In genomic region chr14:72709091-72709709, GRCm38 (mm10) we compare ENCODE assay signal across 8 mouse cellular contexts. TPM values are rescaled to one million over a fixed set of nuclear protein-coding genes. Genes with fewer than 3 reads are reported as not detected.
A peak's percentile ranks its signal among the peaks of the same experiment; 100 is the strongest.
DNase-seq lines count a peak whose midpoint lies in the region; ATAC-seq and TF ChIP-seq lines count a peak whose summit lies in the region.

No protein-coding gene starts in this region.

- H3K27me3 ChIP-seq in erythroblast, embryonic 14.5 days (ENCODE audit: control insufficient read depth) = peaks cover 52% of the 10 kb centered on the region
- H3K27me3 ChIP-seq in limb, embryonic 10.5 days (ENCODE audit: low read depth, poor library complexity, severe bottlenecking) = peaks cover 38% of the 10 kb centered on the region
- no peaks in the 10 kb centered on the region; the same call in 1 of the 2 replicates for H3K27me3 ChIP-seq in midbrain, embryonic 11.5 days (ENCODE audit: control insufficient read depth, insufficient read depth, low read length)
- no peaks in the 10 kb centered on the region for H3K27me3 ChIP-seq in stomach, postnatal 0 days (ENCODE audit: control insufficient read depth, insufficient read depth, low read length)

- ATAC-seq in erythroblast, adult 5-6 weeks (replicated peaks; ENCODE audit: low FRiP score, poor library complexity, severe bottlenecking) = no peak
- ATAC-seq in midbrain, embryonic 11.5 days (ENCODE audit: low FRiP score) = no peak; the same call in 1 of the 2 replicates
- ATAC-seq in stomach, postnatal 0 days (ENCODE audit: low FRiP score, low TSS enrichment) = peak; percentile 92

- no peaks in the 10 kb centered on the region for H3K36me3 ChIP-seq in erythroblast, embryonic 14.5 days (ENCODE audit: control insufficient read depth)
- no peaks in the 10 kb centered on the region for H3K36me3 ChIP-seq in limb, embryonic 10.5 days
- H3K36me3 ChIP-seq in midbrain, embryonic 11.5 days (ENCODE audit: control insufficient read depth, insufficient read depth, low read length) = no peaks in the 10 kb centered on the region
- no peaks in the 10 kb centered on the region for H3K36me3 ChIP-seq in stomach, postnatal 0 days (ENCODE audit: control insufficient read depth, insufficient read depth, low read length)

- peak; percentile 35; the same call in 1 of the 2 replicates for TF ChIP-seq CTCF in stomach, postnatal 0 days (IDR thresholded peaks at IDR 0.05; ENCODE audit: low read depth)

- peaks cover 22% of the 10 kb centered on the region for H3K4me1 ChIP-seq in erythroblast, embryonic 14.5 days (ENCODE audit: control insufficient read depth)
- H3K4me1 ChIP-seq in limb, embryonic 10.5 days = peaks cover 12% of the 10 kb centered on the region
- peaks cover 4% of the 10 kb centered on the region; the same call in 1 of the 2 replicates for H3K4me1 ChIP-seq in midbrain, embryonic 11.5 days (ENCODE audit: control insufficient read depth, insufficient read depth, low read length)
- H3K4me1 ChIP-seq in stomach, postnatal 0 days (replicated peaks; ENCODE audit: control insufficient read depth, insufficient read depth) = no peaks in the 10 kb centered on the region

- TF ChIP-seq EP300 in stomach, postnatal 0 days (optimal IDR thresholded peaks at IDR 0.05) = no peak

- H3K27ac ChIP-seq in limb, embryonic 10.5 days = peak overlapping the region; percentile 92
- peak overlapping the region; percentile 48 for H3K27ac ChIP-seq in midbrain, embryonic 11.5 days (ENCODE audit: low read depth, low read length)
- peak overlapping the region; percentile 92 for H3K27ac ChIP-seq in stomach, postnatal 0 days (replicated peaks)

- H3K4me2 ChIP-seq in midbrain, embryonic 11.5 days = peak overlapping the region; percentile 82
- H3K4me2 ChIP-seq in stomach, postnatal 0 days (replicated peaks; ENCODE audit: low read depth) = peak overlapping the region; percentile 82

- H3K4me3 ChIP-seq in erythroblast, embryonic 14.5 days (replicated peaks) = peak overlapping the region; percentile 86
- H3K4me3 ChIP-seq in limb, embryonic 10.5 days = peak overlapping the region; percentile 87
- peak overlapping the region; percentile 83 for H3K4me3 ChIP-seq in midbrain, embryonic 11.5 days (ENCODE audit: low read depth, low read length)
- H3K4me3 ChIP-seq in stomach, postnatal 0 days (ENCODE audit: low read depth, low read length) = peak overlapping the region; percentile 57

- H3K9ac ChIP-seq in midbrain, embryonic 11.5 days (ENCODE audit: low read length) = peak overlapping the region; percentile 90
- peak overlapping the region; percentile 77 for H3K9ac ChIP-seq in stomach, postnatal 0 days (ENCODE audit: low read length)

- WGBS in limb, embryonic 10.5 days = under 1% methylated on average over 70 of the region's 70 CpGs
- under 1% methylated on average over 69 of the region's 70 CpGs for WGBS in midbrain, embryonic 11.5 days
- WGBS in stomach, postnatal 0 days = under 1% methylated on average over 42 of the region's 70 CpGs

- DNase-seq in A20 (ENCODE audit: low read depth, low spot score) = peak; percentile 80
- DNase-seq in adrenal gland, postnatal 36 days = peak; percentile 63 to 80
- peak; percentile 21 to 45 for DNase-seq in frontal cortex, postnatal 36 days (ENCODE audit: low spot score in 2 of 2)
- DNase-seq in limb, embryonic 10.5 days (ENCODE audit: low spot score) = no peak
- DNase-seq in midbrain, embryonic 11.5 days (ENCODE audit: low spot score, missing footprints) = no peak
- DNase-seq in stomach, postnatal 0 days (ENCODE audit: low spot score) = peak; percentile 85

- no peaks in the 10 kb centered on the region for H3K9me3 ChIP-seq in erythroblast, embryonic 14.5 days (ENCODE audit: control insufficient read depth, low read length)
- no peaks in the 10 kb centered on the region for H3K9me3 ChIP-seq in limb, embryonic 10.5 days (replicated peaks)
- H3K9me3 ChIP-seq in midbrain, embryonic 11.5 days (ENCODE audit: control insufficient read depth, low read length) = no peaks in the 10 kb centered on the region
- H3K9me3 ChIP-seq in stomach, postnatal 0 days (ENCODE audit: control insufficient read depth, low read length) = no peaks in the 10 kb centered on the region

RNA-seq across cellular contexts. Expression of gene Fndc3a, which starts 0.6 kb away (rescaled TPM):
- 0.07 and 0.08 TPM in 2 replicates for polyA plus RNA-seq in erythroblast, embryonic 14.5 days (2012)
- 4.4 and 10.7 TPM in 2 replicates for total RNA-seq in erythroblast, adult 5-6 weeks (2015; ENCODE audit: low replicate concordance)
- 7.8 and 8.9 TPM in 2 replicates for total RNA-seq in erythroblast, adult 5-6 weeks (2017; ENCODE audit: low replicate concordance)
- 10 to 100 TPM; 62.6 to 78.5 TPM for total RNA-seq in adrenal gland, postnatal 36 days (2021)
- polyA plus RNA-seq in limb, embryonic 10.5 days (2016; fragmentation: Nextera tagmentation; extraction: Ambion mirVana) = 34.3 and 38.2 TPM in 2 replicates
- 38.9 and 41.2 TPM in 2 replicates for polyA plus RNA-seq in midbrain, embryonic 11.5 days (2014; fragmentation: Nextera tagmentation; extraction: Ambion mirVana)
- 17.9 and 25.0 TPM in 2 replicates for polyA plus RNA-seq in stomach, postnatal 0 days (2015; fragmentation: Nextera tagmentation; extraction: Ambion mirVana)

Comparison
In these comparisons a context has a peak if more than half of its experiments do, and no peak if none do; other contexts are left out.
1. DNase-seq: peak in A20 (single experiment), adrenal gland, postnatal 36 days (2 of 2), frontal cortex, postnatal 36 days (2 of 2) and stomach, postnatal 0 days (single experiment); none in limb, embryonic 10.5 days (single experiment) and midbrain, embryonic 11.5 days (single experiment).
2. RNA of gene Fndc3a, which starts 0.6 kb away (polyA plus RNA-seq): 38.9 to 41.2 TPM in midbrain, embryonic 11.5 days, 34.3 to 38.2 TPM in limb, embryonic 10.5 days and 17.9 to 25.0 TPM in stomach, postnatal 0 days; 0.07 to 0.08 TPM in erythroblast, embryonic 14.5 days; every median in the first group is over 10 times any median in the second.
3. Peak in every context shown above with its lines, with median percentiles within 50 percentile points of each other: H3K4me3 ChIP-seq and H3K27ac ChIP-seq.